Mouse (Mus musculus) liver, postnatal 0 days (tissue): ENCODE results near the gene Tbkbp1. TPM values are rescaled to one million over a fixed set of nuclear protein-coding genes. Genes with fewer than 3 reads are reported as not detected.

ENCODE experiments used
- ATAC-seq: fragments of 200-750 bp; cut with Nextera tagmentation; 2 replicates; pipeline ENCODE4 v1.8.0; 2017; ENCODE audit warnings: mild to moderate bottlenecking, moderate library complexity
- DNase-seq: peaks from one replicate; pipeline ENCODE4 v3.0.0-alpha.2; 2016
- H3K27ac ChIP-seq: fragments of 300-500 bp; sonication (generic); 2 replicates; pipeline ENCODE4 v1.5.1; 2014; ENCODE audit warnings: antibody characterized with exemption, moderate library complexity, mild to moderate bottlenecking, low read depth
- H3K27me3 ChIP-seq: fragments of 300-500 bp; sonication (generic); 2 replicates; pipeline ENCODE4 v1.6.1; 2014; ENCODE audit warnings: low read length, control low read depth, mixed read lengths; ENCODE audit not compliant: insufficient read depth
- H3K36me3 ChIP-seq: fragments of 300-500 bp; sonication (generic); replicated peaks from 2 replicates; pipeline ENCODE4 v1.6.1; 2014; ENCODE audit warnings: mild to moderate bottlenecking, control low read depth, low read length, moderate library complexity, mixed read lengths; ENCODE audit not compliant: insufficient read depth
- H3K4me1 ChIP-seq: fragments of 300-500 bp; sonication (generic); 2 replicates; pipeline ENCODE4 v1.6.1; 2014; ENCODE audit warnings: antibody characterized with exemption, mild to moderate bottlenecking, control low read depth; ENCODE audit not compliant: insufficient read depth
- H3K4me2 ChIP-seq: fragments of 300-500 bp; sonication (generic); 2 replicates; pipeline ENCODE4 v1.6.1; 2014; ENCODE audit warnings: low read depth, mild to moderate bottlenecking, low read length, moderate library complexity, mixed read lengths
- H3K4me3 ChIP-seq: fragments of 300-500 bp; sonication (generic); 2 replicates; pipeline ENCODE4 v1.5.1; 2014; ENCODE audit warnings: low read depth, low read length
- H3K9ac ChIP-seq: fragments of 300-500 bp; sonication (generic); replicated peaks from 2 replicates; pipeline ENCODE4 v1.6.1; 2014; ENCODE audit warnings: mild to moderate bottlenecking, moderate library complexity
- H3K9me3 ChIP-seq: fragments of 300-500 bp; sonication (generic); 2 replicates; pipeline ENCODE4 v1.6.1; 2016; ENCODE audit warnings: mild to moderate bottlenecking, control low read depth, low read length, mixed read lengths
- CTCF ChIP-seq: sonication (generic); IDR thresholded peaks from 2 replicates; pipeline ENCODE4 v1.5.1; 2016; ENCODE audit warnings: antibody characterized with exemption, low read depth
- EP300 ChIP-seq: IDR thresholded peaks from 2 replicates; pipeline ENCODE4 v1.6.1; 2016; ENCODE audit warnings: antibody characterized with exemption, low read depth, mild to moderate bottlenecking
- WGBS: fragments of 180-500 bp; shearing (Covaris S2); extraction: QIAGEN DNeasy Blood & Tissue Kit; methylation state at CpG from one replicate; pipeline ENCODE4 v1.1.7; 2014; ENCODE audit not compliant: insufficient replicate concordance; 5-methylcytosine and 5-hydroxymethylcytosine counted together
- polyA plus RNA-seq: library from polyadenylated mRNA; unstranded; fragments of >200 nt; fragmentation: Nextera tagmentation; extraction: Ambion mirVana; gene quantifications from 2 replicates; pipeline ENCODE4 v1.2.1, GENCODE M21; 2015

Tbkbp1 gene
- polyA plus RNA-seq: 1.6 and 1.8 TPM in 2 replicates

- ATAC-seq (no peak), DNase-seq (no peak)
- WGBS: 3% methylated on average over 31 of the region's 64 CpGs
- peak within 1 kb of the TSS; percentile 76 for H3K27ac ChIP-seq
- H3K9ac ChIP-seq: peak within 1 kb of the TSS; percentile 60
- H3K36me3 ChIP-seq: peaks cover 5% of the 10 kb centered on the region; the same call in 1 of the 2 replicates
- peak within 1 kb of the TSS; percentile 98 for H3K4me2 ChIP-seq
- peaks cover 20% of the 10 kb centered on the region for H3K27me3 ChIP-seq
- H3K4me1 ChIP-seq: peaks cover 8% of the 10 kb centered on the region
- H3K4me3 ChIP-seq: peak within 1 kb of the TSS; percentile 66
- H3K9me3 ChIP-seq: no peaks in the 10 kb centered on the region
- TF ChIP-seq CTCF: no peak
- TF ChIP-seq EP300: no peak
These were observed at the start of gene Tbkbp1 for GRCm38 (mm10) chr11:97151343-97151801. Gene Tbkbp1, minus strand, starts transcription at chr11:97151495.

- Histone ChIP-seq H3K4me3 (no peak overlapping the region), H3K36me3 (no peaks in the 10 kb centered on the region), H3K27ac (no peak overlapping the region), H3K4me1 (no peaks in the 10 kb centered on the region; the same call in 1 of the 2 replicates), H3K27me3 (no peaks in the 10 kb centered on the region), H3K4me2 (no peak overlapping the region), H3K9ac (no peak overlapping the region), H3K9me3 (no peaks in the 10 kb centered on the region)
- TF ChIP-seq CTCF: no peak
- 53% methylated on average over 6 of the region's 6 CpGs for WGBS
- peak; percentile 74; the same call in 1 of the 2 replicates for ATAC-seq
- DNase-seq: peak; percentile 44
These were observed 48.2 kb upstream of the Tbkbp1 start for GRCm38 (mm10) chr11:97199519-97199918.

DNA sequence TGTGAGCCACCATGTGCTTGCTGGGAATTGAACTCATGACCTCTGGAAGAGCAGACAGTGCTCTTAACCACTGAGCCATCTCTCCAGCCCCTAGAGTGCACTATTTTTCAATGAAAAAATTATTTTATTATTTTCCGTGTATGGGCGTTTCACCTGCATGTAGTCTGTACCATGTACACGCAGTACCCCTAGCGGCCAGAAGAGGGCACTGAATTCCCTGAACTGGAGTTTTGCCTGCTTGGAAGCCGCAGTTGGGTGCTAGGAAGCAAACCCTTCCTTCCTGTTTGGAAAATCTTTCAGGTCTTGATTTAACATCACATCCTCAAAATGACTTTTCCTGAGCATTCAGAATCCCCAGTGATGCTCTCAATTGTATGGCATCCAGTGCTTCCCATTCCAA is 47.3 kb upstream of the Tbkbp1 start:
- Histone ChIP-seq H3K9ac (no peak overlapping the region), H3K4me3 (no peak overlapping the region), H3K9me3 (no peaks in the 10 kb centered on the region), H3K36me3 (no peaks in the 10 kb centered on the region), H3K4me2 (no peak overlapping the region), H3K27me3 (no peaks in the 10 kb centered on the region), H3K27ac (no peak overlapping the region), H3K4me1 (no peaks in the 10 kb centered on the region; the same call in 1 of the 2 replicates)
- 20% methylated on average over 5 of the region's 5 CpGs for WGBS
- no peak for ATAC-seq
- DNase-seq: peak; percentile 73
- TF ChIP-seq EP300: no peak
- TF ChIP-seq CTCF: peak; percentile 84

DNA sequence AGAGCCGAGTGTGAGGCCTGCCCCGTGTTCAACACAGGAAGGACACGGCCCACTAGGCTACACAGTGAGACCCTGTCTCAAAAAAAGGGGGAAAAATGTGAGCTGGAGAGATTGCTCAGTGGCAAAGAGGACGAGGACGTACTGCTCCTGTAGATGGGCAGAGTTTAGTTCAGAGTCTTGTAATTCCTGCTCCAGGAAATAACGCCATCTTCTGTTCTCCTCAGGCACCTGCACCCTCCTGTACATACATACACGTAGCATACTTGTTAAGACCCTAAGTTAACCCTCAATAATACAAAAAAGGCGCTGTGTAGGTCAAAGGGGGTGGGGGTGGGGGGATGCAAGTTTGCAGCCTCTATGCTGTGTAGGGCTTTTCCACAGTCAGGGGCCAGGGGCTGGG is 45.7 kb upstream of the Tbkbp1 start:
- H3K4me2 ChIP-seq: no peak overlapping the region
- no peak overlapping the region for H3K9ac ChIP-seq
- 73% methylated on average over 8 of the region's 8 CpGs for WGBS
- H3K9me3 ChIP-seq: no peaks in the 10 kb centered on the region
- no peak overlapping the region for H3K27ac ChIP-seq
- no peaks in the 10 kb centered on the region for H3K36me3 ChIP-seq
- H3K4me1 ChIP-seq: no peaks in the 10 kb centered on the region; the same call in 1 of the 2 replicates
- no peak for ATAC-seq
- no peak for DNase-seq
- TF ChIP-seq EP300 (no peak), CTCF (no peak)
- no peak overlapping the region for H3K4me3 ChIP-seq
- H3K27me3 ChIP-seq: no peaks in the 10 kb centered on the region

- whole genome bisulfite sequencing: 81% methylated on average over 12 of the region's 12 CpGs
These were observed 45.2 kb upstream of the Tbkbp1 start for GRCm38 (mm10) chr11:97196541-97196940.

DNA sequence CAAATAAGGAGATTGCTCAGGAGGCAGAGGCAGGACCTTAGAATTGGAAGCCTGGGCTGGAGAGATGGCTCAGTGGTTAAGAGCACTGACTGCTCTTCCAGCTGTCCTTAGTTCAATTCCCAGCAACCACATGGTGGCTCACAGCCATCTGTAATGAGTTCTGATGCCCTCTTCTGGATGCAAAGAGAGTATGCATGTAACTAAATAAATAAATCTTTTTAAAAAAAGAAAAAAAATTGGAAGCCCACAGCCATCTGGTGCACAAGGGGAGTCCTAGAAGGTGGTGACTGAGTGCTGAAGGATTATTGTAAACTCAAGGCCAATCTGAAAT is 41.3 kb upstream of the Tbkbp1 start:
- H3K27me3 ChIP-seq: no peaks in the 10 kb centered on the region
- H3K4me2 ChIP-seq: no peak overlapping the region
- no peak for ATAC-seq
- no peak overlapping the region for H3K27ac ChIP-seq
- H3K4me3 ChIP-seq: no peak overlapping the region
- peaks cover 11% of the 10 kb centered on the region for H3K4me1 ChIP-seq
- peak; percentile 39; the same call in 1 of the 2 replicates for TF ChIP-seq CTCF
- no peak for TF ChIP-seq EP300
- no peaks in the 10 kb centered on the region for H3K36me3 ChIP-seq
- no peaks in the 10 kb centered on the region for H3K9me3 ChIP-seq
- no peak for DNase-seq
- no peak overlapping the region for H3K9ac ChIP-seq

More at GRCm38 (mm10) chr11:97196541-97196940, 45.2 kb upstream of the Tbkbp1 start:
- H3K4me1 ChIP-seq: no peaks in the 10 kb centered on the region; the same call in 1 of the 2 replicates
- no peak overlapping the region for H3K4me2 ChIP-seq
- no peaks in the 10 kb centered on the region for H3K36me3 ChIP-seq
- H3K4me3 ChIP-seq: no peak overlapping the region
- H3K27ac ChIP-seq: no peak overlapping the region
- no peaks in the 10 kb centered on the region for H3K27me3 ChIP-seq
- no peaks in the 10 kb centered on the region for H3K9me3 ChIP-seq
- TF ChIP-seq EP300 (no peak), CTCF (no peak)
- DNase-seq: no peak
- ATAC-seq: no peak
- no peak overlapping the region for H3K9ac ChIP-seq
